Mouse (Mus musculus) spleen, adult 2 months (tissue): ENCODE data around the gene Elf4.

ENCODE experiments used
- CTCF ChIP-seq: fragments of 200-500 bp; IDR thresholded peaks from 2 replicates; pipeline ENCODE4 v1.5.1; 2011; ENCODE audit warnings: mild to moderate bottlenecking, inconsistent platforms; ENCODE audit not compliant: insufficient read depth, insufficient read length, insufficient replicate concordance; ENCODE audit errors: extremely low read depth
- POLR2A ChIP-seq: fragments of 200-500 bp; IDR thresholded peaks from 2 replicates; pipeline ENCODE4 v1.6.1; 2011; ENCODE audit warnings: low read depth, low read length, inconsistent platforms

DNA sequence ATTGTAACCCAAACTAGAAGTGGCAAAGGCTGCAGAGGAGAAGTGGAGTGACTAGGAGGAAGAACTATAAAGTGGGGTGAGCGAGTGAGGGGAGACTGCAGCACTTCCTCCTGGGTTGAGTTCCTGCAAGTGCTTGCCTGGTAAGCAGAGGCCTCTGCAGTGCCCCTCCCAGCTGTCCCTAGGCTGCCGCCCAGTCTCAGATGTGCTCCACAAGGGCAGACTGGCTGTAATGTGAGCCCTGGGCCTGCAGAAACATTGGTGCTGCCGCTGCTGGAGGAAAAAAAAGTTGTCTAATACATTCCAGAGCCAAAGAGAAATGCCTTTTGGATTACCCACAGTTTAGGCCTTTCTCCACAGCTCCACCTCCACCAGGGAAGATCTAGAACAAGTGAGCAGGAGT, 57.8 kb downstream of the Elf4 start:
- TF ChIP-seq CTCF, result no peak
- no peak for TF ChIP-seq POLR2A
